Mouse (Mus musculus): ENCODE data around the gene Cpped1.
A peak's percentile ranks its signal among the peaks of the same experiment; 100 is the strongest.

Cpped1 gene

DNA sequence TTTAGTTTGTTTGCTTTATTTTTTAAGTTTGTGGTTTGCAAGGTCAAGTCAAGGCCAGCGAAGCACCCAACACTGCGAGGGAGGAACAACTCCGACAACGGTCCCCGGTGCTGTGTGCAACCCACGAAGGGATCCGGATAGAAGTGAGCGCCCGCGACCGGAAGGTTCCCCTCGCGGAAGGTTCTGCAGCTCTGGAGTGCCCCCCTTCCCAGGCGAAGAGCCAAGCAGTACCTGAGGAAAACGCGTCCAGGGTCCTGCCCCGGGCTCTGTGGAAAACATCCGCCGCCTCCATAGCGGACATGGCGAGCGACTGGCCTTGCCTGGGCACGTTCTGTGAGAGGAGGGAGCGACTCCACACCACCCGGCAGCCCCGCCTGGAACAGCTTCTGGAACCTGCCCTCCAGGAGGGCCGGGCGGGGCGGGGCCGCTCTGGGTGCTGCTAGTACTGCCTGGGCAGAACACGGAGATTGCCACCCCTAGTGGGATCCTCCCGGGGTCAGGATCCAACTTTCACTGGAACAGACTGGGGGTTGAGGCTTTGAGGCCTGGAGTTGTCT lies at the start of gene Cpped1:
TSS of gene Cpped1 (minus strand) at position 411 of the 557 bp plus-strand sequence.
- DNase-seq = peak; percentile 91

DNA sequence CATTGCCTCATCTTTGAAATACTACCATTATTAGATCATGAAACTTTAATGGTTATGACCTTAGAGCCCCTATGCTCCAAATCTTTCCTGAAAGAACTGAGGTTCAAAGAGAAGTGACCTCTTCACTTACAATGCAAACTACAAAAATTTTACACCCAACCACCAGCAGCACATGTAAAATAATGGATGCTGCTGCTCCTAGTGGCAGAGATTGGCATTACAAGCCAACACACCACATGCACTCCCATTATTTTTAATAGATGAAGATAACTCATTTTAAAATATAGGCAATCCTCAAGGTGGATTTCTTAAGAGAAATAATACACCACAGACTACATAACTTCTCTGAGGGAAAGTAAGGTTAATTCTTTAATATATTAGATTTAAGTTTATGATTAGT lies 31.2 kb upstream of the Cpped1 start:
- DNase-seq = peak; percentile 64

DNA sequence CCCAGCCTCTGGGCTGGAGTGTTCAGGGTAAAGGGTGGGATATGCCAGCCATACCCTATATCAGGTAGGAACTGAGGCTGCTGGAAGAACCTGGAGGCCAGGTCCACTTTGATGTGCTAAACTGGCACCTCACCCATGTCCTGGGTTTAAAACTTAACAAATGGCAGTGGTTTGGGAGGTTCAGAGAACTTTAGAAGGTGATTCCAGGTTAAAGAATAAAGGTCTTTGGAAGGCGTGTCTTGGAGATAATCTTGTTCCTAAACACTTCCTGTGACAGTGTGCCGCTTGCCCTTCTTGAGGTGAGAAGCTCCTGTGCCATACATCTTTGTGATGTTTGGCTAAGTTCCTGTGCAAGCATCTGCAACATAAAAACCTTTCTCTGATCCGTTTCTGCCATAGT lies 1.6 kb upstream of the Cpped1 start:
- DNase-seq = no peak

DNA sequence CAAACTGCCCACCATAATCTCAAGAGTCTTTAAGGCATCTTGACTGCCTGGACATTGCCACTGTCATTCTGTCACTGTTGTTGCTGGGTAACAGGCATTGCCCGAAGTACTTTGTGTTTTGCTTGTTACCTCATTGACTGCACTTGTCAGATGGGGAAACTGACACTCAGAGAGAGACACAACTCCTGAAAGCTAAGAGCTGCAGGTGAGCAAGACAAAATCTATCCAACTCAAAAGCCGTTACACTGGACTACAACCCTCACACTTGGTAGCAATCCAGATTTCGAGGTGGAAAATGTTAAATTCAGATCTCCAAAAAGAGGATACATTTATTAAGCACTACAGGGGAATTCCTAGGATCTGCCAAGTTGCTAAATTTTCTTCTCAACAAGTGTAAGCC lies 572 bp upstream of the Cpped1 start:
- DNase-seq = no peak

DNA sequence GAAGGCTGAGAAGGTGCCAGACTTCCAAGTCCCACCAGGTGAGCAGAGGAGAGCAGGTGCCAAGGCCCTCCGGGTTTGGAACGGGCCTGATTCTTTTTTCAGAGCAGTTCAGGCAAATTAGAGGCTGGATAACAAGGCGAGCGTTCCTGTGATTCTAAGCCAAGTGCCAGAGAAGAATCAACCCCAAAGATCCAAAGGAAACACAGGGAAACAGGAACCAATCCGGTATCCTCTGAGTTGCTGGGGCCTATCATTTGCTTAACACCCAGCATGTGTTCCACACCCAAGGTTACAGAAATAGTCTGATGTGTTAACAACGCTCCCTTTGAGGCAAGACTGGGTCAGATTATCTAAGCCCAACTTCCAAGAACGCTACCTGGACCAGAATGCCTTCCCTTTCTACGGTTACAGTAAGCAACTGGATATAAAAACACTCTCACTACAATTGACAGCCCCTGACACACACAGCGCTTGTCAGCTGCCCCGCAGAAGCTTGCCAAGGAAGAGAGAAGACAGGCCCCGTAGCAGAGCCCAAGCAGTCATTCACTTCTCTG lies 707 bp downstream of the Cpped1 start:
- DNase-seq = no peak

DNA sequence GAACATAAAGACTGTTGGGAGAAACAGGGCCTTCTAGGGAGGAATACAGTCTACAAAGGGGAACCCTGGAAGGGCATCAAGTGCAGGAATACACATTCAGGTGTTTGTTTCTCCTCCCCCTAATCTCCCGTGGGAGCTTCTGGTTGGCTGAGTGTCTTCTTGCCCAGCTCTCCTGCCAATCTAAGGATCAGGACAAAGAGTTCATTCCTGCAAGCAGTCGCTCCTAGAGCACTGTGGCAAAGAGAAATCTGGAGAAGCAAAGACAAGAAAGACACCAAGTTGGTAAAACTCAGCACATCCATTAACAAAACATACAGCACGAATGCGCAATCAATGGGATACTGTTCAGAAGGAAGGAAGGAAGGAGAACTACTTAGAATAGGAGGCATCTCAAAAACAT lies 1.4 kb downstream of the Cpped1 start:
- DNase-seq = no peak

DNA sequence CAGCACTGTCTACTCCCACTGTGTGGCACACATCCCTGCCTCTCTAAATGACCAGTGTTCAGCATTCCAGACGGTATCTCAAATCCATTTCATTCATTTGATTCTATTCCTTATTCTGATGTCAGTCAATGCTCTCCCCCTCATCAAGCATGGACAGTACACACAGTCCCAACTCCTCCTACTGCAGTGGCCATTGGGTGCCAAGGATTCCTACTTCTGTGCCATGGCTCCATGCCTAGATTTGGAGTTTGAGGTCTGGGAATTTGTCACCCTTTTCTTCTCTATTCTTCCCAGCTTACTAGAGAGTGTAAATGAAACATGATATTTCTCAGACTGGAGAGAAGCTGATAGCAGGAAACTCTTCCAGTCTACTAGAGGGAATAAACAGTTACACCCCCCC lies 2.3 kb downstream of the Cpped1 start:
- no peak for DNase-seq

DNA sequence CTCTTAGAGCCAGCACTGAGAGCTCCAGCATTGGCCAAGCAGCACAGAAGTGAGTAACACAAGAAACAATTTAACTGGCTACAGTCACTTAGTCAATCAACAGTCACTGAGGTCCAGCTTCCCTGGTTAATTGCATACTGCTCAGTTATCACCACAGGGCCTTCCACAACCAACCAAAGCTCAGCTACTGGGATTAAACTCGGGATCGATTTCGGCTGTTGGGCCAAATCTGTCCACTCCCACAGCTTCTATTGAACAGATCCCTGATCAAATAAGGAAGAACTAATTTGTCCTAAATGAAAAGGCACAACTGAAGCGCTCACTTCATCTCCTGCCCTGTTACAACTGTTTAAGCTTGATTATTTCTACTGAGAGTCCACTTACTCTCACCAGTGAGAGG lies 4.0 kb downstream of the Cpped1 start:
- no peak for DNase-seq

DNA sequence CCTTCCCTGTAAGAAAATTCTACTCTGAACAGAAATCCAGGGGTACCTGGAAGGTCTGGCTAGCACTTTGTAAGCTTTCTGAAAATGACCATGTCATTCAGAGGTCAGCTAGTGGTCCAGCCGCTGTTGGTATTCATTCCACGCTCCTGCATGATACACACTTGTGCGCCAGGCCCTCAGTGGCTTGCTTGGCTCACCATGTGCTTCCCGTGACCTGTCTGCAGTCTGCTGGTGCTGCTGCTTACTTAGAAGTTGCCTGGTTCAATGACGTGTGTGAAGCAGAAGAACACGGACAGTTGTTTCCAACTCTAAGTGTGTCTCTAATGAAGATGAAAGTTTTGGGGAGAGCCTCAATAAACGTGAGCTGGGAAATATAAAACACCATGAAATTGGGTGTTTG lies 7.2 kb downstream of the Cpped1 start:
- DNase-seq = no peak

DNA sequence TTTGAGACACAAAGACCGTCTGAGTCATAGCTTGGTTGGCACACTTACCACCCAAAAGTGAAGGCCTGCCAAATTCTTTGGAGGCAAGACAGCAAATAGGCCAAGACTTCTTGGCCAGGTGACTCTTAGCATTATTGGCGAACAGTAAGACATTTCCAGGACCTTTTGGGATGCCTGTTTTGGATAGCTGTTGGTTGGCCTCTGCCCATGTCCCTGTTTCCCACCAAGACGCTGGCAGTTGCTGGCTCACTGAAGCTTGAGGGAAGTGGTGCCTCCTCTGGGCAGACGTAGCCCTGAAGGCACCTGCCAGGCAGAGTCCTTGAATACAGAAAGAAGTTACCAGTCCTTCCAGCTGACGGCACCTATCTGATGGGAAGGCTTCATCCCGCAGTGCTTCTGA lies 8.9 kb downstream of the Cpped1 start:
- no peak for DNase-seq

DNA sequence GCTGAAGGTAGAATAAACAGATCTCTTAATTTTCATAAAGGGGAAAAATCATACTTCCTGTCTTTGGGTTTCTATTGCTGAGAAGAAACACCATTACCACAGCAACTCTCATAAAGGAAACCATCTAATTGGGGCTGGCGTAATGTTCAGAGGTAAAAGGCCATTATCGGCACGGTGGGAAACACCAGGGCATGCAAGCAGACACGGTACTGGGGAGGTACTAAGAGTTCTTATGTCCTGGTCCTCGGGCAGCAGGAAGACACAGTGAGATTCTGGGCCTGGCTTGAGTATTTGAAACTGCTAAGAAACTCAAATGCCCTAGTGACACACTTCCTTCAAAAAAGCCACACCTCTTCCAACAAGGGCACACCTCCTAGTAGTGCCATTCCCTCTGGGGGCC lies 12.8 kb downstream of the Cpped1 start:
- no peak for DNase-seq

DNA sequence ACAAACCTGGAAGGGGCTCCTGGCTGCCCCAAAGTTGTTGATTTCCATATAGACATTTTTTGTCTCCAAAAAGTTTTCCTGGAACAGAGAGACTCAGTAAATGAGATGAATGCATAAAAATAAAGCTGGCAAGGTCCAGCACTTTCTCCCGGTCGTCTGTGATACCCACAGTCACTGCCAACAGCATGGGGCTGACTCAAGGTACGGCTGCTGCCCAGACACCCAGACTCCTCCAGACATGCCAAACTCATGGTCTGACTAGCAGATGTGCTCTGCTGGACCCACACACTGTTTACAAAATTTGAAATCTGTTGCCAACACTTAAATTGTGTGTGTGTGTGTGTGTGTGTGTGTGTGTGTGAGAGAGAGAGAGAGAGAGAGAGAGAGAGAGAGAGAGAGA lies 14.4 kb downstream of the Cpped1 start:
- DNase-seq = no peak

DNA sequence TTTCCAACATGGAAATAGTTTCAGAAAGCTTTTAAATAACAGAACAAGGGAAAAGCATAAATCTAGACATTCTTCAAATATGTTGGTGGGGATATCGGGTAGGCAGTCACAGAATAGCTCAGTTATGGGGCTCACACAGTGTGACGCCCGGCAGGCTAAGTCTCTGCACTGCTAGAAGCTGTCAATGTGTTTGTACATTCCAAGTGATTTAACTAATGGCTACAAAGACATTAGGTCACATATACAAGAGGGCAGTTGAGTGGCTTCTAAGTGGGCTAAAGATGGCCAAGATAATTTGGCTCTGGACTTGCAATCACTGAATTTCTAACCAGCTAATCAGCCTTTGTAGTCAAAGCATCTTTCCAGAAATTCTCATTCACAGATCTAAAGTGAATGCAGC lies 19.1 kb downstream of the Cpped1 start:
- no peak for DNase-seq

DNA sequence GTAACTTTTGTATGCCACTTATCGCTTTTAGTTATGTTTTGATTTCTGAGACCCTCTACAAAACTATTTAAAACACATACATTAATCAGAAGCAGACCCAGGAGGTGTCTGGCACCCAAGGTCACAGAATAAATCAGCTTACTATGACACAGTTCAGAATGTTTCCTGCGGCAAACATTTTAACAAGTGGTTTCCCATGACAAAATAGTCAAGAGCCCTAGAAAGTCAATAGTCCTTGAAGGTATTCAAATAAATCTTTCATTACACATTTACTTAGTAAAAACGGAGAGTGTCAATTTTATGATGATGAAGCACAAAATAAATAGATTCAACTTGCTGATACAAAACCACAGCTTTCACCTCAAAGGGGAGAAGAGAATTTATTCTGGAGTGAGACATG lies 19.5 kb downstream of the Cpped1 start:
- DNase-seq = no peak

DNA sequence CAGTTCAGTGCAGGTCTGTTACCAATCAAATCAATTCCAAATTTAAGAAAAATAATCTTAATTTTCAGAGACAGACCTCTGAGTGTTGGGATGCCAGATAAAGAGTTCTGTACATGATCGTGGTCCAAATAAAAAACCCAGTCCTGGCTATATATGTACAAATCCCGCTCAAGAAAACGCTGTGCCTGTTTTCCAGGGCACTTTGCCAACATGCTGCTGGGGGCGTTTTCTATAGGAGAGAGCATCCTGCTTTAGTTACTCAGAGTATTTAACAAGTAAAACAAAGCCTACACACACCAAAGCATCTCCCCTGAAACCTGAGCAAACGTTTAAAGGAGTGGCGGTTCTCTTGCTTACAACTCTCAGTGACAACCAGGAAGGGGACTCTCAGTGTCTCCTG lies 27.4 kb downstream of the Cpped1 start:
- DNase-seq = no peak

DNA sequence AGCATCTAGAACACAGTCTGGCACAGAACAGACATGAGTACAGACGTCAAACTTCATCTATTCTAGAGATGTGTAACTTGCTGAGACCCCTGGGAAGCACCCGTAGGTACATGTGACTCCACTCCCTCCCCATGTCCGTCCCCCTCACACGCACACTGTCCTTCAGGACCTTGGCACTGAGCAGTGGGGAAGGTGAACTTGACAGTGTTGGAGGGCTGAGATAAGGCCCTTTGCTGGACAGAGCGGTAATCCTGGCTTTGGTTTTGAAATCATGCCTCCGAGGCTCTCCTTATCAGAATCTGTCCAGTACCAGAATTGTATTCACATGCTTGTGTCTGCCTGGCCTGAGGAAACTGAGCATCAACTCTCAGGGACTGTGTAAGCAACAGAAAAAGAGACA lies 28.8 kb downstream of the Cpped1 start:
- DNase-seq = no peak

DNA sequence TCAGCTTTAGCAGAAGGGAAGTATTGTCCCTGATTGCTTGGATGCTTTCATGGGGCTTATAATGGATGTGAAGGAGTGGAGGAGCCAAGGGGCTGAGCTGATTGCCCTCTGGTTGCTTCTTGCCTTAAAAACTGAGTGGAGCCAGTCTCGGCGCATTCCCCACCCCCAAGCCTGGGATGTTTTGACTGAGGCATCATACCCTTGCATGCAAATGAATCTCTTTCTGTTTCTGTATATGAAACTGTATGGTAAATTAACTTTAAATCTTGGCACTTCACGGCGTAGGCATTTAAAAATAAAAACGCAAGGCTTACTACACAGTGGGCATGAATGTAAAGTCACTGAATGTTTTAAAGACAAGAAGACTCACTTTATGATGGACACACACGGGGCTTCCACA lies 30.0 kb downstream of the Cpped1 start:
- no peak for DNase-seq

DNA sequence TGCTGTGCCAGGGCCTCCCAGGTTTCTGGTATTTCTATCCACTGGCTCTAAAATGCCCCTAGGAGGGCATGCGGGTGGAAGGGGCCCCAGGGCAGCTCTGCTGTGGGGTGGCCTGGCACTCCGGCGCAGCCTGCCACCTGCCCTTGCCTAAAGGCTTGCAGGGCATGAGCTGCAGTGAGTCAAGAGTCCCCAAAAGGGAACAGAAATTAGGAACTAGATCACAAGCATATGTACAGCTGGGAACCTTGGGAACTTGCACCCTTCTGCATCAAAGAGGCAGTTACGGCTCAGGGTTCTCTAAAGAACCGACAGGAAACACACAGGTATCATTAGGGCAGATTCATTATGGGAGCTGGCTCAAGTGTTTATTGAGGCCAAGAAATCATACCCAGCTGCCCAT lies 34.0 kb downstream of the Cpped1 start:
- no peak for DNase-seq

DNA sequence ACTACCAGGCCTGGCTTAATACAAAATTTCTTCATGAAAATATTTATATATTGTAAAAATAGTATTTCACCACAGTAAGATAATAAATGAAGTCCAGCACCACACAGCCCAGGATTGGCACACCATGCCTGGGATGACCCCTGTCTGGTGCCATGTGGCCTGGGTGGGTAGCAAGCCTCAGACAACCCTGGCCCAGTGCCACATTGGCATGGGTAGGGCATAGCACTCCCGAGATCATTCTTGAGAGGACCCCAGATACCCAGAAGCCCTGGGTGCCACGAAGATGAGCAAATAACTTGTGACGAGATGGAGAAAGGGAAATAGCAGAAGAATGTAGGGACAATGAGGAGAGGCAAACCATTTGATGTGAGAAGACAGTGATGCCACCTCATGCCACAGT lies 36.0 kb downstream of the Cpped1 start:
- no peak for DNase-seq

DNA sequence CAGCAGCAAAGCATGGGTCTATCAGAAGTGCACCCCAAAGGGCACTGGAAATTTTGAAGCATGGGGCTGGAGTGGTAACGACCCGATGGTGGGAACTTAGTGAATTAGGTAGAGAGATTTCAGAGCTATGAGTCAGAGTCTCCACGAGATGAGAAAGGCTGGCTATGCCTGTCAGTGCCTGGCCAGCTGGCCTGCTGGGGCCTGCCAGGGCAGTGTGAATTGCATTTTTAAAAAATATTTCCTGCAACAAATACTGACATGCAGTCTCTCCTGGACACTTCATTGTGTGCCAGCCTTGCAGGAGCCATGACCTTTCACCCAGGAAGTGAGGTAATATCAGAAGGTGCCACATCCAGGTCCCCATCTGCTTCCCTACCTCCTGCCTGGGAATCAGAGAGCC lies 40.8 kb downstream of the Cpped1 start:
- no peak for DNase-seq

DNA sequence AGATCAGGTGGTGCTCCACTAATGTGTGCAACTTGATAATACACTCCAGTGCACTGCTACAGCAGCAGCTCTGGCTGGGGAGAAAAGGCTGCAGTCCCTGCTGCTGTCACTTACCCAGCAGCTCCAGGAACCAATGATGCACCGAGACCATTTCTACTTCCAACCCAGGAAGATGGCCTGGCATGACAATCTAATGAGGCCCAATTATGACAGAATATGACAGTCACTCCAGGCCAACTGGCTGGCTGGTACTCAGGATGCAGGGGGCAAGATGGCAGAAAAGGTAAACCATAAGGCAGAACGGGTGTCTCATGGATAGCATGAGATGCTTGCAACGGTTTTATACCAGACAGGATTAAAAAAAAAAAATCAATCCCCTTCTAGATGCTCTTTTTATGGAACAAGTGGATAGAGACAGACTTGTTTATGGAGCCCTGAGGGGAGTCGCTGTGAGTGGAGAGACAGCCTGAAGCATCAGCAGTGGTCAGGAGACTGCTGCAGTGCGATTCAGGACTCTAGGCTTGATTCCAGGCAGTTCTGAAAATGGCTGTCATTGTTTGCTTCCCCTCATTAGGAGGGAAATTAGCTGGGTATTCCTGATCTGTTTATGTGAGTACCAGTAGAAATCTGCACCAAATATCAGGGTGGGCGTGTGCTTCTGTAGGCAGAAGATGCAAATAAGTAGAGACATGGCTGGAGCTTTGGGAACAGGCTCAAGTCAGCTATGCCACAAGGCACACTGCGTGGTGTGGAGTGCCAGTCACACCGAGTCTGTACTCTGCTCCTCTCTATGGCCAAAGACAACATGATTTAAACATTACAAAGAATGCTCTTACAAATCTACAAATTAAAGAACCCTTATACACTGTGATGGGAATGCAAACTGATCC lies 56.3 kb downstream of the Cpped1 start:
- no peak for DNase-seq

DNA sequence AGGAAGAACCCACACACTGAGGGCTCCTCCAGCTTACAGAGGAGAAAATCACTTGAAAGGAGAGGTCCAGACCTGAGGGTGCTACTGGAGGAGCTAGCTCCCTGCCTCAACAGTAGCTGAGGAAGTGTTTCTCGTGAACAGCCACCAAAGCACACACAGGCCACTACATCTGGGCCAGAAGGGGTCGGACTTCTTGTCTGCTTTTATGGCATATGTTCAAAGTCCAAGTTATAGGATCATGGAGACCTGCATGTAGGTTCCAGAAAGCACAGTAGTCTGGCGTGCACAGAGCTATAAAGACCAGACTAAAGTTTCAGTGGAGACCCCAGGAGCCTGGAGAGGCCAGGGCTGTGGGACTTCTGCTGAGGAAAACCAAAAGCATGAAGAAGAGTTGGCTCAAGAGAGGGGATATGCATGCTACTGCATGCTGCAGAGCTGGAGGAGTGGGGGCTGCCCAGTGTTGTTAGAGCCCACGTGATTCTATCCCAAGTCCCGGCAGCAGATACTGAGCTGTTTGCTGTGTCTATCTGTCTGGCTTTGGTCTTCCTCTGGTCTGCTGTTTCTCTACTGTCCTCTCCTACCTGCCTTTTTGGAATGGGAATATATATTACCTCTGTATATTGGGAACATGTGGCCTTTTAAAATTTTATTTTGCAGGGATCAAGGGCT lies 60.1 kb downstream of the Cpped1 start:
- no peak for DNase-seq

DNA sequence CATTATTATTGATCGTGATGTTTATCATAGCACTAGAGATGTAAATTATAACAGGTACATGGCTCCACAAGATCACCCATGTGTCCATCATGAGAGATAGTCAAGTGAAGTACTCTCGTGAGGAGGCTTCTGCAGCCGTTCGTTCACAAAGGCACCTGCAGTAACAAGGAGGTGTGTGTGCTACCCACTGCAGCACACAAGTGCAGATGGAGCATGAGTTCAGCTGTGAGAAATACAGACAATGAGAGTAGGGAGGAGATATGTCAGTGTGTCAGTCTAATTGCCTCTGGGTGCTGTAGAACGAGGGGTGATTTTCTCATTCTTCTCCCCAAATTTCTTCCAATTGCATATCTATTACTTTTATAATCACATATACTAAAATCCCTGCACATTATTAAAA lies 63.9 kb downstream of the Cpped1 start:
- DNase-seq = no peak

DNA sequence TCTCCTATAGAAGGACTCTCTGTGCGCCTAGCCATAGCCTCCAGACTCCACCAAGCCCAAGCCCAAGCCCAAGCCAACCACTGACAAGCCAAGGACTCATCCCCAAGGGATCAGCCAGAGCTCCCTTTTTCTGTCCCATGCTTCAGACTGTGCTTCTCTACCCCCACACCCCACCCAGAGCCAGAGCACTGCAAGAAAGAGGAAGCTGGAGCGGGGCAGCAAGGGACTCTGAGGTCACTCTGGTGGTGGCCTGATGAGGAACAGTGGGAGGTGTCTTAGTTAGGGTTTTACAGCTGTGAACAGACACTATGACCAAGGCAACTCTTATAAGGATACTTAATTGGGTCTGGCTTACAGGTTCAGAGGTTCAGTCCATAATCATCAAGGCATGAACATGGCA lies 65.8 kb downstream of the Cpped1 start:
- DNase-seq = no peak

All from kidney, adult 18-20 months (tissue).